Mouse (Mus musculus) limb, embryonic 11.5 days (tissue): ENCODE measurements around the gene Klf7. TPM values are rescaled to one million over a fixed set of nuclear protein-coding genes. Genes with fewer than 3 reads are reported as not detected.

Experiments used
- ATAC-seq: fragments of 200-750 bp; cut with Nextera tagmentation; 2 replicates; pipeline ENCODE4 v1.8.0; 2017; ENCODE audit warnings: low read depth; ENCODE audit not compliant: insufficient number of reproducible peaks, low FRiP score, low TSS enrichment
- DNase-seq: peaks from one replicate; pipeline ENCODE4 v3.0.0-alpha.2; 2015; ENCODE audit warnings: low spot score
- H3K27ac ChIP-seq: fragments of 300-500 bp; sonication (generic); replicated peaks from 2 replicates; pipeline ENCODE4 v1.5.1; 2014; ENCODE audit warnings: low read depth, mild to moderate bottlenecking, low read length
- H3K27me3 ChIP-seq: fragments of 300-500 bp; sonication (generic); 2 replicates; pipeline ENCODE4 v1.6.1; 2014; ENCODE audit warnings: mild to moderate bottlenecking, low read length, mixed read lengths; ENCODE audit not compliant: control insufficient read depth, insufficient read depth
- H3K36me3 ChIP-seq: fragments of 300-500 bp; sonication (generic); 2 replicates; pipeline ENCODE4 v1.6.1; 2014; ENCODE audit warnings: mild to moderate bottlenecking, low read length, moderate library complexity, mixed read lengths; ENCODE audit not compliant: control insufficient read depth, insufficient read depth
- H3K4me1 ChIP-seq: fragments of 300-500 bp; sonication (generic); 2 replicates; pipeline ENCODE4 v1.6.1; 2014; ENCODE audit warnings: low read length, mixed read lengths; ENCODE audit not compliant: control insufficient read depth, insufficient read depth
- H3K4me2 ChIP-seq: fragments of 300-500 bp; sonication (generic); 2 replicates; pipeline ENCODE4 v1.6.1; 2014; ENCODE audit warnings: low read depth, mild to moderate bottlenecking, moderate library complexity; ENCODE audit not compliant: severe bottlenecking
- H3K4me3 ChIP-seq: fragments of 300-500 bp; sonication (generic); 2 replicates; pipeline ENCODE4 v1.5.1; 2014; ENCODE audit warnings: low read depth, low read length
- H3K9ac ChIP-seq: fragments of 300-500 bp; sonication (generic); 2 replicates; pipeline ENCODE4 v1.6.1; 2014; ENCODE audit warnings: mild to moderate bottlenecking, low read length
- H3K9me3 ChIP-seq: fragments of 300-500 bp; sonication (generic); 2 replicates; pipeline ENCODE4 v1.6.1; 2016; ENCODE audit warnings: low read length; ENCODE audit not compliant: control insufficient read depth
- WGBS: fragments of 180-500 bp; shearing (Covaris S2); extraction: QIAGEN DNeasy Blood & Tissue Kit; methylation state at CpG from one replicate; pipeline ENCODE4 v1.1.7; 2014; 5-methylcytosine and 5-hydroxymethylcytosine counted together
- polyA plus RNA-seq: library from polyadenylated mRNA; unstranded; fragments of >200 nt; fragmentation: Nextera tagmentation; extraction: Ambion mirVana; gene quantifications from 2 replicates; pipeline ENCODE4 v1.2.1, GENCODE M21; 2014

Klf7 gene
- polyA plus RNA-seq, 1 experiment from 2014 or later: 13.1 TPM

- H3K27me3 ChIP-seq: no peaks in the 10 kb centered on the region
- no peaks in the 10 kb centered on the region for H3K9me3 ChIP-seq
- H3K4me2 ChIP-seq: no peak overlapping the region
- H3K36me3 ChIP-seq: no peaks in the 10 kb centered on the region
- no peak overlapping the region for H3K9ac ChIP-seq
- H3K4me1 ChIP-seq: peaks cover 4% of the 10 kb centered on the region
- DNase-seq (no peak), ATAC-seq (no peak)
- no peak overlapping the region for H3K27ac ChIP-seq
- no peak overlapping the region for H3K4me3 ChIP-seq
- WGBS: 89% methylated on average over 8 of the region's 8 CpGs
Observed at GRCm38 (mm10) chr1:63999481-63999880, 122.6 kb downstream of the Klf7 start.

- WGBS: 89% methylated on average over 4 of the region's 4 CpGs
- H3K36me3 ChIP-seq: no peaks in the 10 kb centered on the region
- no peaks in the 10 kb centered on the region for H3K27me3 ChIP-seq
- H3K4me1 ChIP-seq: peaks cover 10% of the 10 kb centered on the region
- DNase-seq (no peak), ATAC-seq (no peak)
- H3K27ac ChIP-seq: no peak overlapping the region
- no peaks in the 10 kb centered on the region for H3K9me3 ChIP-seq
- no peak overlapping the region for H3K4me3 ChIP-seq
- no peak overlapping the region for H3K9ac ChIP-seq
- no peak overlapping the region for H3K4me2 ChIP-seq
Observed at GRCm38 (mm10) chr1:63998901-63999300, 123.2 kb downstream of the Klf7 start.

GRCm38 (mm10) chr1:63998139-63998538 is 123.9 kb downstream of the Klf7 start:
- no peaks in the 10 kb centered on the region for H3K9me3 ChIP-seq
- no peak overlapping the region for H3K27ac ChIP-seq
- no peaks in the 10 kb centered on the region for H3K27me3 ChIP-seq
- no peaks in the 10 kb centered on the region for H3K36me3 ChIP-seq
- ATAC-seq (no peak), DNase-seq (no peak)
- peaks cover 14% of the 10 kb centered on the region for H3K4me1 ChIP-seq
- no peak overlapping the region for H3K9ac ChIP-seq
- 74% methylated on average over 2 of the region's 2 CpGs for WGBS
- no peak overlapping the region for H3K4me2 ChIP-seq
- no peak overlapping the region for H3K4me3 ChIP-seq

GRCm38 (mm10) chr1:63995828-63996227 is 126.3 kb downstream of the Klf7 start:
- Histone ChIP-seq H3K27me3 (no peaks in the 10 kb centered on the region), H3K4me1 (peaks cover 14% of the 10 kb centered on the region), H3K4me3 (no peak overlapping the region), H3K9ac (no peak overlapping the region), H3K27ac (no peak overlapping the region), H3K9me3 (no peaks in the 10 kb centered on the region), H3K36me3 (no peaks in the 10 kb centered on the region), H3K4me2 (no peak overlapping the region)
- DNase-seq (no peak), ATAC-seq (no peak)
- 21% methylated on average over 4 of the region's 4 CpGs for WGBS

GRCm38 (mm10) chr1:63995137-63995492 is 127.0 kb downstream of the Klf7 start:
- no peak overlapping the region for H3K4me2 ChIP-seq

GRCm38 (mm10) chr1:63994248-63995136 is 127.6 kb downstream of the Klf7 start:
- Histone ChIP-seq H3K4me2 (no peak overlapping the region), H3K4me3 (no peak overlapping the region), H3K27ac (peak overlapping the region; percentile 18; the same call in 1 of the 2 replicates), H3K27me3 (no peaks in the 10 kb centered on the region), H3K9me3 (no peaks in the 10 kb centered on the region), H3K4me1 (peaks cover 14% of the 10 kb centered on the region), H3K9ac (no peak overlapping the region), H3K36me3 (no peaks in the 10 kb centered on the region)
- 31% methylated on average over 19 of the region's 19 CpGs for WGBS
- peak; percentile 53 for DNase-seq
- ATAC-seq: 0 out of 2 replicates have a peak, but pooled peaks have one; percentile 60

More at GRCm38 (mm10) chr1:63995137-63995492, 127.0 kb downstream of the Klf7 start:
- Histone ChIP-seq H3K27me3 (no peaks in the 10 kb centered on the region), H3K9me3 (no peaks in the 10 kb centered on the region), H3K27ac (no peak overlapping the region), H3K9ac (no peak overlapping the region), H3K36me3 (no peaks in the 10 kb centered on the region), H3K4me1 (peaks cover 14% of the 10 kb centered on the region), H3K4me3 (no peak overlapping the region)
- DNase-seq (no peak), ATAC-seq (no peak)
- WGBS: 63% methylated on average over 5 of the region's 5 CpGs

- Histone ChIP-seq H3K9me3 (no peaks in the 10 kb centered on the region), H3K4me1 (peaks cover 16% of the 10 kb centered on the region), H3K9ac (no peak overlapping the region), H3K36me3 (no peaks in the 10 kb centered on the region), H3K27ac (no peak overlapping the region), H3K27me3 (no peaks in the 10 kb centered on the region), H3K4me2 (no peak overlapping the region), H3K4me3 (no peak overlapping the region)
- ATAC-seq (no peak), DNase-seq (no peak)
- WGBS: 75% methylated on average over 5 of the region's 5 CpGs
Observed at GRCm38 (mm10) chr1:63992506-63992905, 129.6 kb downstream of the Klf7 start.

- no peaks in the 10 kb centered on the region for H3K27me3 ChIP-seq
- DNase-seq: no peak
- H3K9me3 ChIP-seq: no peaks in the 10 kb centered on the region
- H3K4me2 ChIP-seq: no peak overlapping the region
- H3K27ac ChIP-seq: no peak overlapping the region
- peaks cover 17% of the 10 kb centered on the region for H3K4me1 ChIP-seq
- H3K4me3 ChIP-seq: no peak overlapping the region
- no peaks in the 10 kb centered on the region for H3K36me3 ChIP-seq
- WGBS: 91% methylated on average over 6 of the region's 6 CpGs
- H3K9ac ChIP-seq: no peak overlapping the region
- ATAC-seq: no peak
Observed at GRCm38 (mm10) chr1:63990416-63990815, 131.7 kb downstream of the Klf7 start.
